Mouse (Mus musculus) gastrocnemius, adult 2 months (tissue): ENCODE results near the gene Zdhhc23. TPM values are rescaled to one million over a fixed set of nuclear protein-coding genes. Genes with fewer than 3 reads are reported as not detected.

Source experiments
- DNase-seq: peaks from one replicate; pipeline ENCODE4 v3.0.0; 2022
- H3K27ac ChIP-seq: fragments of 200-600 bp; 2 replicates; pipeline ENCODE4 v1.8.1; 2022; ENCODE audit warnings: mild to moderate bottlenecking
- H3K4me3 ChIP-seq: fragments of 200-600 bp; 2 replicates; pipeline ENCODE4 v1.8.1; 2022; ENCODE audit warnings: mild to moderate bottlenecking, moderate library complexity
- CTCF ChIP-seq: fragments of 200-600 bp; IDR thresholded peaks from 2 replicates; pipeline ENCODE4 v1.8.1; 2022; ENCODE audit warnings: antibody characterized with exemption, mild to moderate bottlenecking, moderate library complexity
- intact Hi-C: fragments of 180-260 bp; cut with DNase I; formaldehyde crosslinking; loops from one replicate; pipeline ENCODE4 v1.15.1; 2025
- total RNA-seq, 2 experiments: library from RNA; stranded (reverse); gene quantifications; 2 replicates each; pipeline ENCODE4 v1.2.3; 2021

Zdhhc23 gene
- total RNA-seq, 2 experiments from 2014 or later: 8.4 to 24.7 TPM

- Histone ChIP-seq H3K4me3 (no peak overlapping the region), H3K27ac (no peak overlapping the region)
- TF ChIP-seq CTCF: no peak
- DNase-seq: no peak
- intact Hi-C loops: no loop called here
Observed at GRCm38 (mm10) chr16:43994623-43995022, 15.0 kb upstream of the Zdhhc23 start.

- intact Hi-C loops: no loop called here
- no peak overlapping the region for H3K4me3 ChIP-seq
- no peak for DNase-seq
- no peak overlapping the region for H3K27ac ChIP-seq
- TF ChIP-seq CTCF: no peak
Observed at GRCm38 (mm10) chr16:43986299-43986698, 6.7 kb upstream of the Zdhhc23 start.

- peak overlapping the region; percentile 91 for H3K4me3 ChIP-seq
- no peak for TF ChIP-seq CTCF
- intact Hi-C loops: no loop called here
- DNase-seq: no peak
- no peak overlapping the region for H3K27ac ChIP-seq
Observed at GRCm38 (mm10) chr16:43980110-43980609, 569 bp upstream of the Zdhhc23 start.

- intact Hi-C loops: no loop called here
- no peak for DNase-seq
- no peak for TF ChIP-seq CTCF
- no peak overlapping the region for H3K27ac ChIP-seq
- peak overlapping the region; percentile 91 for H3K4me3 ChIP-seq
Observed at GRCm38 (mm10) chr16:43979010-43979327, 622 bp downstream of the Zdhhc23 start.

DNA sequence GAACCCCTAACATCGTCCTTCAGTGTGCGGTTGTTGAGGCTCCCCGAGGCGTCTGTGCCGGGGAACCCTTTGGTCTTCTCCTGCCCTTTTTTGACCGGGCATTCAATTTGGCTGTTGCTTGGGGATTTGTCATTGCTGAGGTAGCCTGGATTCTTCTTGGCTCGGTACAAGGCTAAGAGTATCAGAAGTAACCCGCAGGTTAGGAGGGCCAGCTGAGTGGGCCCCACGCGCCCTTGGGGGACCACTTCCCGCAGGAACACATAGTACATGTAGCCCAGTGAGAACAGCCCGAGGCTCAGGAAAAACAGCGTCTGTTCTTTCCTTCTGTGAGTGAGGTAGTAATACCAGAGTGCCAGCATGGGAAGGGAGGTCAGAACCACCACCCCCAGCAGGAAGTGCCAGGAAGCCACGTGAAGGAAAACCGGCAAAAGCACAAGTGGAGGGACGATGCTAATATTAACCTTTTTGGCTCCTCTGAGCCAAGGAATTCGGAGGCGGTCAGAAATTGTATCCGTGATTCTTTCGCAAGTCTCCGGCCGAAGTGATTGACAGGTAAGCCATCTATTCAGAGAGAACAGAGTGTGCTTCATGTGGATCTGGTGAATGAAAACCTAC, 5.9 kb downstream of the Zdhhc23 start:
- peak overlapping the region; percentile 60 for H3K4me3 ChIP-seq
- intact Hi-C loops: no loop called here
- DNase-seq: peak; percentile 75
- H3K27ac ChIP-seq: peak overlapping the region; percentile 83
- no peak for TF ChIP-seq CTCF

DNA sequence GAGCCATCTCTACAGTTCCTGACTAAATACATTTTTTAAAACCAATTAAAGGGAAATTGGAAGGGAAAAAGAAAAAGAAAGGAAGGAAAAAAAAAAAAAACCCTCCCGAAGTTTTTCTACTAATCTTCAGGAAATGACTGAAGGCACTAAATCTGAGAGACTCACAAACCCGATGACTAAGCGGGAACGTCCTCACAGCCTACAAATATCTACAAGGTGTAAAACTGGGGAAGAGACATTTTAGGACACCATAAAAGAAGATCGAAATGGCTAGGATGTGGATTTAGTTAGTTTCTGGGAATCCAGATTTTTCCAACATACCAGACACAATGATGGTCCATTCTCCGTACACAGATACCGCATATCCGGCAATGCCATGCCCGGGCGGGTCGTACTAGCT, 6.4 kb downstream of the Zdhhc23 start:
- intact Hi-C loops: no loop called here
- Histone ChIP-seq H3K4me3 (peak overlapping the region; percentile 60), H3K27ac (peak overlapping the region; percentile 83)
- no peak for DNase-seq
- no peak for TF ChIP-seq CTCF

- intact Hi-C loops: no loop called here
- Histone ChIP-seq H3K27ac (no peak overlapping the region), H3K4me3 (peak overlapping the region; percentile 60)
- TF ChIP-seq CTCF: no peak
- no peak for DNase-seq
Observed at GRCm38 (mm10) chr16:43972391-43972790, 7.2 kb downstream of the Zdhhc23 start.

DNA sequence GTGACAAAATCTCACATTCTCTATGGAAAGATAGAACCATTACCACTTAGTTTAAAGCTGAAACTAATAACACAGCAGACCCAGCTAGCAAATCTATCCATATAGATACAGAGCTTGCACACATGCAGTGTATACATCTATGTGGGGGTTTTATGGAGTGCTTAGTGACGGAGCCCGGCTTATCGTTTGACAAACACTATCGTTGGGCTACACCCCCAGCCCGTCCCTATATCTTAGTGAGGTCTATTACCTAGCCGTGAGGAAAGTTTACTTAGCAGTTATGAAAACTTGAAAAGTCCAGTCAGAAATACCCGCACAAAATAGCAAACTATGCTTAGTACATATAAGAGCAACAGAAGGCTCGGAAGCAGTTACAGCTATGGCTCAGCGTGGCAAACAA, 7.8 kb downstream of the Zdhhc23 start:
- TF ChIP-seq CTCF: no peak
- H3K4me3 ChIP-seq: peak overlapping the region; percentile 60
- intact Hi-C loops: no loop called here
- H3K27ac ChIP-seq: no peak overlapping the region
- no peak for DNase-seq

- no peak for TF ChIP-seq CTCF
- intact Hi-C loops: no loop called here
- DNase-seq: no peak
- H3K27ac ChIP-seq: no peak overlapping the region
- no peak overlapping the region for H3K4me3 ChIP-seq
Observed at GRCm38 (mm10) chr16:43971189-43971588, 8.4 kb downstream of the Zdhhc23 start.

GRCm38 (mm10) chr16:43970426-43970825, 9.2 kb downstream of the Zdhhc23 start:
- TF ChIP-seq CTCF: no peak
- Histone ChIP-seq H3K4me3 (no peak overlapping the region), H3K27ac (no peak overlapping the region)
- intact Hi-C loops: no loop called here
- no peak for DNase-seq

DNA sequence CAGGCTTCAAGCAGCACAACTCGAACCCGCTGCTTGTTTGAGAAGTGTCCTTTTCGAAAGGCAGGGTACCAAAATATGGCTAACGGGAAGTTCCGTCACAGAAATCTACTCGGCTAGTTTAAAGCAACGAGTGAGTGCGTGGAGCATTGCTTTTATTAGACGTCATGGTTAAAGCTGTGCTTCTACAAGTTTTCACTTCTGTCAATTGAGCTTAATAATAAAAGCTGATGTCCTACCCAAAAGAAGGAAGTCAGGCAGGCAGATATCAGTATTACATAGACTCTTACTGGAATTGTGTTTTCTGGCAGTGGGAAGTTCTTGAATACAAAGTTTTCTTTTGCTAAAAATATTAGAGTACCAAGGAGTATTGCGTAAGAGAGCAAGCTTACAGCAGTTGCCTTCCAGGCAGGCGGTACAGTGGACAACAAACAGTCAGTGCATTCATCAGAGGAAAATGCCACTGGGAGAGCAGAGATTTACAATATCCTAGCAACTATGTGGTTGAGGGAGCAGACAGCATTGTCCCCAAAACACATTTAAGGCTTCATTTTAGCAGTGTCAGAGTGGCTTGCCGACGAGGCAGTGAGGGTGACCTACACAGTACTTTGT, 13.7 kb downstream of the Zdhhc23 start:
- intact Hi-C loops: no loop called here
- no peak for TF ChIP-seq CTCF
- H3K27ac ChIP-seq: peak overlapping the region; percentile 28
- DNase-seq: no peak
- no peak overlapping the region for H3K4me3 ChIP-seq

- intact Hi-C loops: no loop called here
- Histone ChIP-seq H3K27ac (no peak overlapping the region), H3K4me3 (no peak overlapping the region)
- no peak for TF ChIP-seq CTCF
- DNase-seq: no peak
Observed at GRCm38 (mm10) chr16:43963780-43964179, 15.8 kb downstream of the Zdhhc23 start.

DNA sequence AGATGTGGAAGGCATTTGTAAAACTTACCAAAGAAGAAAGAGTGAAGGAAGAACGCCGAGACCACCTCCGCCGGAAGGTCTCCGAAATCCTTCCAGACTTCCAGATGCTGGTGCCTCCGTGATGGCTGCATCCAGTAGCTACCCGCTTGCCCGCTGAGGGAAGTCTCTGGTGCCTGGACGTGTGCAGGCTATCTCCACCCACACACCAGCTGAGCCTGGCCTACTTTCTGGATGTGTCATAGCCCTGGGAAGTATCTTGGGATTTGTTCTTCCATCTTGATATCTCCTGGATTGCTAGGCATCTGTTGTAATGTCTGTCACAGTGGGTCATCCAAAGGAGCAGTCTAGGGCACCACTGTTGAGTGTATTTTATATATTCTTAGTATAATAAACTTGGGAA, 16.3 kb downstream of the Zdhhc23 start:
- H3K27ac ChIP-seq: no peak overlapping the region
- no peak overlapping the region for H3K4me3 ChIP-seq
- TF ChIP-seq CTCF: no peak
- intact Hi-C loops: no loop called here
- DNase-seq: no peak

DNA sequence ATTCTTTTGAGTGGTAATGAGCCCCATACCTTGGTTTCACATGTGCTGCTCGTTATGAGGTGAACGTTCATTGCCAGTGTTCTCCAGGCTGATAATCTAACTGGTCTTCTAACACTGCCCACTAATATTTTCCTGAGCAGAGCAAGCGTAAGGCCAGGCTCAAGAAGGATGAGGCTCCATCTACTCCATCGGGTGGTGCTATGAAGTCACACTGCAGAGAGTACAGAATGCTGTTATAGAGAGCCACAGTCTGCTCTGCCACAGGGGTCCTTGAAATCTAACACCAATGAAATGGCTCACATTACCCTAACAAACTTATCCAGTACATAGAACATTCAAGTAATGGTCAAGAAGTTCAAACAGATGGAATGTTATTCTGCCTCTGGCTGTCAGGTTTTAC, 21.6 kb downstream of the Zdhhc23 start:
- DNase-seq: no peak
- TF ChIP-seq CTCF: no peak
- Histone ChIP-seq H3K27ac (no peak overlapping the region), H3K4me3 (no peak overlapping the region)
- intact Hi-C loops: no loop called here
